Mouse (Mus musculus): ENCODE measurements around the gene BC034090. TPM values are rescaled to one million over a fixed set of nuclear protein-coding genes. Genes with fewer than 3 reads are reported as not detected.

The BC034090 gene
- polyA plus RNA-seq, 1 experiment from 2014 or later: 9.1 TPM

- Histone ChIP-seq H3K4me1 (ENCODE audit: control insufficient read depth, insufficient read depth, low read length) (peaks cover 42% of the 10 kb centered on the region), H3K4me2 (ENCODE audit: low read depth, low read length) (no peak overlapping the region), H3K9me3 (replicated peaks; ENCODE audit: control insufficient read depth, low read length) (no peaks in the 10 kb centered on the region), H3K27me3 (ENCODE audit: control insufficient read depth, insufficient read depth, low read length) (no peaks in the 10 kb centered on the region), H3K36me3 (ENCODE audit: control insufficient read depth, insufficient read depth) (peaks cover 27% of the 10 kb centered on the region), H3K9ac (ENCODE audit: low read length) (peak overlapping the region; percentile 46), H3K27ac (ENCODE audit: low read length) (no peak overlapping the region), H3K4me3 (ENCODE audit: low read length) (no peak overlapping the region)
- ATAC-seq (replicated peaks; ENCODE audit: extremely low read depth, insufficient read depth, low FRiP score): 0 out of 2 replicates have a peak, but pooled peaks have one; percentile 7
- WGBS: 30% methylated on average over 9 of the region's 9 CpGs
Measured at GRCm38 (mm10) chr1:155215066-155215764, 29.0 kb downstream of the BC034090 start.

- Histone ChIP-seq H3K4me2 (ENCODE audit: low read depth, low read length) (no peak overlapping the region), H3K27ac (ENCODE audit: low read length) (no peak overlapping the region), H3K9ac (ENCODE audit: low read length) (no peak overlapping the region; the same call in 1 of the 2 replicates), H3K36me3 (ENCODE audit: control insufficient read depth, insufficient read depth) (peaks cover 24% of the 10 kb centered on the region), H3K4me3 (ENCODE audit: low read length) (no peak overlapping the region), H3K9me3 (replicated peaks; ENCODE audit: control insufficient read depth, low read length) (no peaks in the 10 kb centered on the region), H3K4me1 (ENCODE audit: control insufficient read depth, insufficient read depth, low read length) (peaks cover 43% of the 10 kb centered on the region), H3K27me3 (ENCODE audit: control insufficient read depth, insufficient read depth, low read length) (no peaks in the 10 kb centered on the region)
- WGBS: 63% methylated on average over 7 of the region's 7 CpGs
- ATAC-seq (replicated peaks; ENCODE audit: extremely low read depth, insufficient read depth, low FRiP score): no peak
Measured at GRCm38 (mm10) chr1:155213912-155214311, 30.3 kb downstream of the BC034090 start.

- WGBS: 28% methylated on average over 18 of the region's 18 CpGs
- Histone ChIP-seq H3K9ac (ENCODE audit: low read length) (peak overlapping the region; percentile 61), H3K27ac (ENCODE audit: low read length) (peak overlapping the region; percentile 71), H3K9me3 (replicated peaks; ENCODE audit: control insufficient read depth, low read length) (no peaks in the 10 kb centered on the region), H3K36me3 (ENCODE audit: control insufficient read depth, insufficient read depth) (peaks cover 24% of the 10 kb centered on the region), H3K4me1 (ENCODE audit: control insufficient read depth, insufficient read depth, low read length) (peaks cover 43% of the 10 kb centered on the region), H3K4me3 (ENCODE audit: low read length) (no peak overlapping the region), H3K4me2 (ENCODE audit: low read depth, low read length) (no peak overlapping the region), H3K27me3 (ENCODE audit: control insufficient read depth, insufficient read depth, low read length) (no peaks in the 10 kb centered on the region)
- peak; percentile 26 for ATAC-seq (replicated peaks; ENCODE audit: extremely low read depth, insufficient read depth, low FRiP score)
Measured at GRCm38 (mm10) chr1:155212936-155213774, 31.1 kb downstream of the BC034090 start.

- no peak overlapping the region; the same call in 1 of the 2 replicates for H3K4me2 ChIP-seq (ENCODE audit: low read depth, low read length)
Measured at GRCm38 (mm10) chr1:155212493-155212892, 31.8 kb downstream of the BC034090 start.

GRCm38 (mm10) chr1:155212081-155212480, 32.2 kb downstream of the BC034090 start:
- H3K27ac ChIP-seq (ENCODE audit: low read length): peak overlapping the region; percentile 71
- H3K9ac ChIP-seq (ENCODE audit: low read length): peak overlapping the region; percentile 61
- no peak overlapping the region; the same call in 1 of the 2 replicates for H3K4me2 ChIP-seq (ENCODE audit: low read depth, low read length)
- 32% methylated on average over 4 of the region's 4 CpGs for WGBS
- no peaks in the 10 kb centered on the region for H3K9me3 ChIP-seq (replicated peaks; ENCODE audit: control insufficient read depth, low read length)
- peaks cover 43% of the 10 kb centered on the region for H3K4me1 ChIP-seq (ENCODE audit: control insufficient read depth, insufficient read depth, low read length)
- H3K4me3 ChIP-seq (ENCODE audit: low read length): no peak overlapping the region
- peaks cover 17% of the 10 kb centered on the region; the same call in 1 of the 2 replicates for H3K36me3 ChIP-seq (ENCODE audit: control insufficient read depth, insufficient read depth)
- no peak for ATAC-seq (replicated peaks; ENCODE audit: extremely low read depth, insufficient read depth, low FRiP score)
- no peaks in the 10 kb centered on the region for H3K27me3 ChIP-seq (ENCODE audit: control insufficient read depth, insufficient read depth, low read length)

More at GRCm38 (mm10) chr1:155212493-155212892, 31.8 kb downstream of the BC034090 start:
- Histone ChIP-seq H3K4me3 (ENCODE audit: low read length) (no peak overlapping the region), H3K36me3 (ENCODE audit: control insufficient read depth, insufficient read depth) (peaks cover 21% of the 10 kb centered on the region), H3K4me1 (ENCODE audit: control insufficient read depth, insufficient read depth, low read length) (peaks cover 43% of the 10 kb centered on the region), H3K9me3 (replicated peaks; ENCODE audit: control insufficient read depth, low read length) (no peaks in the 10 kb centered on the region), H3K9ac (ENCODE audit: low read length) (peak overlapping the region; percentile 61), H3K27ac (ENCODE audit: low read length) (peak overlapping the region; percentile 71), H3K27me3 (ENCODE audit: control insufficient read depth, insufficient read depth, low read length) (no peaks in the 10 kb centered on the region)
- 47% methylated on average over 6 of the region's 6 CpGs for WGBS
- peak; percentile 41; the same call in 1 of the 2 replicates for ATAC-seq (replicated peaks; ENCODE audit: extremely low read depth, insufficient read depth, low FRiP score)

GRCm38 (mm10) chr1:155211017-155211416, 33.2 kb downstream of the BC034090 start:
- no peak overlapping the region for H3K4me3 ChIP-seq (ENCODE audit: low read length)
- H3K9ac ChIP-seq (ENCODE audit: low read length): peak overlapping the region; percentile 44; the same call in 1 of the 2 replicates
- peaks cover 50% of the 10 kb centered on the region for H3K4me1 ChIP-seq (ENCODE audit: control insufficient read depth, insufficient read depth, low read length)
- ATAC-seq (replicated peaks; ENCODE audit: extremely low read depth, insufficient read depth, low FRiP score): no peak
- H3K27ac ChIP-seq (ENCODE audit: low read length): no peak overlapping the region
- H3K9me3 ChIP-seq (replicated peaks; ENCODE audit: control insufficient read depth, low read length): no peaks in the 10 kb centered on the region
- H3K36me3 ChIP-seq (ENCODE audit: control insufficient read depth, insufficient read depth): peaks cover 9% of the 10 kb centered on the region; the same call in 1 of the 2 replicates
- no peaks in the 10 kb centered on the region for H3K27me3 ChIP-seq (ENCODE audit: control insufficient read depth, insufficient read depth, low read length)
- H3K4me2 ChIP-seq (ENCODE audit: low read depth, low read length): no peak overlapping the region
- 43% methylated on average over 7 of the region's 7 CpGs for WGBS

GRCm38 (mm10) chr1:155210011-155210763, 34.1 kb downstream of the BC034090 start:
- Histone ChIP-seq H3K27ac (ENCODE audit: low read length) (no peak overlapping the region), H3K9ac (ENCODE audit: low read length) (no peak overlapping the region), H3K36me3 (ENCODE audit: control insufficient read depth, insufficient read depth) (peaks cover 8% of the 10 kb centered on the region; the same call in 1 of the 2 replicates), H3K27me3 (ENCODE audit: control insufficient read depth, insufficient read depth, low read length) (no peaks in the 10 kb centered on the region), H3K4me1 (ENCODE audit: control insufficient read depth, insufficient read depth, low read length) (peaks cover 52% of the 10 kb centered on the region), H3K9me3 (replicated peaks; ENCODE audit: control insufficient read depth, low read length) (no peaks in the 10 kb centered on the region), H3K4me2 (ENCODE audit: low read depth, low read length) (no peak overlapping the region), H3K4me3 (ENCODE audit: low read length) (no peak overlapping the region)
- ATAC-seq (replicated peaks; ENCODE audit: extremely low read depth, insufficient read depth, low FRiP score): no peak
- 73% methylated on average over 11 of the region's 11 CpGs for WGBS

GRCm38 (mm10) chr1:155207859-155208258, 36.4 kb downstream of the BC034090 start:
- H3K9me3 ChIP-seq (replicated peaks; ENCODE audit: control insufficient read depth, low read length): no peaks in the 10 kb centered on the region
- peaks cover 49% of the 10 kb centered on the region for H3K4me1 ChIP-seq (ENCODE audit: control insufficient read depth, insufficient read depth, low read length)
- no peak for ATAC-seq (replicated peaks; ENCODE audit: extremely low read depth, insufficient read depth, low FRiP score)
- no peak overlapping the region for H3K27ac ChIP-seq (ENCODE audit: low read length)
- no peak overlapping the region for H3K4me2 ChIP-seq (ENCODE audit: low read depth, low read length)
- H3K9ac ChIP-seq (ENCODE audit: low read length): no peak overlapping the region
- WGBS: 81% methylated on average over 3 of the region's 3 CpGs
- no peaks in the 10 kb centered on the region for H3K27me3 ChIP-seq (ENCODE audit: control insufficient read depth, insufficient read depth, low read length)
- H3K36me3 ChIP-seq (ENCODE audit: control insufficient read depth, insufficient read depth): peaks cover 6% of the 10 kb centered on the region
- no peak overlapping the region for H3K4me3 ChIP-seq (ENCODE audit: low read length)

Measured in heart, embryonic 16.5 days (tissue).